ENCODE assay signal across 16 mouse cellular contexts in genomic region chr17:50330245-50330644, GRCm38 (mm10). TPM values are rescaled to one million over a fixed set of nuclear protein-coding genes. Genes with fewer than 3 reads are reported as not detected.
"Had no signal": no experiment of that assay in that cellular context is flagged by ENCODE, and none has a peak within 500 bp of the region (broad histone marks: within the 10 kb centered on the region; RNA-seq: fewer than 3 reads in every experiment).

No protein-coding gene starts in this region.

- ATAC-seq: midbrain, embryonic 13.5 days; midbrain, embryonic 15.5 days had no signal

- DNase-seq: lung, adult 18-20 months; lung, embryonic 14.5 days; lung, postnatal 10 days; lung, postnatal 4 days; right cerebral cortex, postnatal 25 days; right cerebral cortex, postnatal 4 days; spleen, adult 18-20 months; thymus, adult 18-20 months; thymus, postnatal 14 days; thymus, postnatal 36 days had no signal

RNA-seq across cellular contexts. Expression of gene Dazl, which starts 36.8 kb away (rescaled TPM):
- total RNA-seq: monocyte, adult 5-6 weeks had no signal
- polyA plus RNA-seq: midbrain, embryonic 11.5 days; neural tube, embryonic 11.5 days; small intestine, adult 2 months had no signal
